Mouse (Mus musculus): ENCODE measurements around the gene Hunk. TPM values are rescaled to one million over a fixed set of nuclear protein-coding genes. Genes with fewer than 3 reads are reported as not detected.

Gene Hunk
- total RNA-seq, 1 experiment from 2014 or later, result 4.8 TPM

- DNase-seq, result no peak
Observed at GRCm38 (mm10) chr16:90435231-90435630, 49.4 kb downstream of the Hunk start.

DNA sequence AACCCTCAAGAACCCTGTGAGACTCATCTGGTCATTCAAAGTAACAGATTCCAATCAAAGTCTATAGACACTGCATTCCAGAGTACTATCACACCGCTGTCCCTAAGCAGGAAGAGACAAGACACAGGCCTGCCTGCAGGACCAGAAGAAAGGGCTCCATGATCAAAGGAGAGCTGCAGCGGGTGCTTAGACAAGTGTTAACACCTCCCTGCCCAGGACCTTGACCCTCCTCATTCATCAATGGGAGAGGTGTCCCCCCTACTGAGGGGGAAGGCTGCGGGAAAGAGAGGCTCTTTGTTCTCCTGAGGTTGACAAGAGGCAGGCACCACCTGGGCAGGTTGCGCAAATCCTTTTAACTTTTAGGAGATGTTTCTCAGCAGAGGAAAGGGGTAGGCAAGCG lies 51.5 kb downstream of the Hunk start:
- DNase-seq, result peak; percentile 40

GRCm38 (mm10) chr16:90439493-90439892 lies 53.7 kb downstream of the Hunk start:
- DNase-seq, result no peak

DNA sequence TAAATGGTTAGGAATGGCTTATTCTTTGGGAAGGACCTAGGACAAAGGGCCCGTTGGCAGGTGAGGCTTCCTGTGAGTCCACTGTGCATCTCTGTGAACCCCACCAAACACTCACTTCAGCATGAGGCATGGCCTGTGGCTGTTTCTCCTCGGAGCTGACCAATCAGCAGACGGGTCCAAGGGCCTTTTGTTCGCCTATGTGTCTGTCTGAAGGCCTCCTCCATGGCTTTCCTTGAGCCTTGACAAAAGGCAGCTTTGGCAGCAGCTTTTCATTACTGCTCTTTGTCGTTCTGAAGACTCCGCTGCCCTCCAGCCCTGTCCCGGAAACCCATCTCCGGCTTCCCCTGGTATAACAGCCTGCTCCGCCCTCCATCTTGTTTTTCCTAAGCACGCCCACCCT lies 54.8 kb downstream of the Hunk start:
- DNase-seq, result no peak

DNA sequence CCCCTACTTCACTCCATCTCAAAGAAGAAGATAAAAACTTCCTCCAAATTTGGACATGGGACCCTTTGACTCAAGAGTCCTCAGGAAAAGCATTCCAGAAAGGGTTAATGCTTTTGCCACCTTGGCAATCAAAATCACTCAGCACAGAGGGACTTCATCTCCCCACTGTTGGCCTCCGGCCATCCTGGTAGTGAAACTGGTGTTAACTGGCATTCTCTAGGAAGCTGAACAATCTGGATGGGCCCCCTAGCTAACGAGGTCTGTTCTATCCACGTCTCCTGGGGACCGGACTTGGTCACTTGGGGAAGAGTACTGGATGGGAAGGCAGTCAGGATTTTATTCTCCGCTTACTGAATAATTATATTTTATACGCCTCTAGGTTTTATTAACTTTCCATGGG lies 57.2 kb downstream of the Hunk start:
- no peak for DNase-seq

DNA sequence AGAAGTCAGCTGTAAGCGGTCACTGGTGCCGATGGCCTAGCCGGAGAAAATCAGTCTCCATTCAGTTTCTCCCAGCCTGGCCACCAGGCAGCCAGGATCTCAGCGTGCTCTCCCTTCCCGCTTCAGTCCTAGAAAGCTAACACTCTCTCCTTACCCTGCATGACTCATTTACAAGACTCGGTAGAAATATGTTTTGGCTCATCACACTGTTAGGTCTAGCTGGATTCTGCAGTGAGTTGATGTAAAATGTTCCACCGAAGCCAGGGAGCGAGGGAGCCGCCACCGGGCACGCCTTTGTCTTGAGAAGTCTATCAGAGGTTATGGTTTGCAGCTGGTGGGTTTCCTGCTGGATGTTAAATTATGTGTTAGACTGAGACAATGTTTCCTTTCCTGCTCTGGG lies 67.4 kb downstream of the Hunk start:
- DNase-seq, result peak; percentile 7

DNA sequence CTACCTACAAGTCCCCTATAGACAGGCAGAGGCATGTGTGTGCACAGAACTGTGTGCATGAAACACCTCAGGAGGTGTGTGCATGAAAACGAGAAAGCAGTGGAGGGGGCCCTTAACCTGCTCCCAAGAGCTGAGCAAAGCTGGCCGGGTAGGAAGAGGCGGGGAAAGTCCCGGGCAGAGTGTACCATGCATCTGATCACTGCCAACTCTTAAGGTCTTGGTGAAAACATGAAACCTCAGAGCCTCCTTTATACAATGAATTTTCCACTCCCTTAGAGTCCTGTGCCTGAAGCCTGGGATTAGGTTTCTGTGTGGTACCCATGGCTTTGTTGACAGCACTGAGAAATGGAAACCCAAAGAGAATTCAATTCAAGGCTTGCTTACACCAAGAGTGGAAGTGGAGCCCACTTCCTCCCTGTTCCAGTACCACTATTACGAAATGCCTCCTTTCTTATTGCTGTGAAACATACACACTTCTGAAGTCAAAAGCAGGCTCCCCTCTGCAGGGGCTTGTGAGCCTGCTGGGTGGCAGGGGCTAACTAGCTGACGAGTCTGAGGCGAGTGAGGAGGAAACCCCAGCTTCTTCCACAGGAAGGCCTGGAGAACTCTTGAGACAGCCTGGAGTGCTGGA lies 70.8 kb downstream of the Hunk start:
- DNase-seq, result no peak

- peak; percentile 25 for DNase-seq
Observed at GRCm38 (mm10) chr16:90458899-90459610, 73.2 kb downstream of the Hunk start.

GRCm38 (mm10) chr16:90461304-90461905 lies 75.6 kb downstream of the Hunk start:
- DNase-seq, result peak; percentile 62

DNA sequence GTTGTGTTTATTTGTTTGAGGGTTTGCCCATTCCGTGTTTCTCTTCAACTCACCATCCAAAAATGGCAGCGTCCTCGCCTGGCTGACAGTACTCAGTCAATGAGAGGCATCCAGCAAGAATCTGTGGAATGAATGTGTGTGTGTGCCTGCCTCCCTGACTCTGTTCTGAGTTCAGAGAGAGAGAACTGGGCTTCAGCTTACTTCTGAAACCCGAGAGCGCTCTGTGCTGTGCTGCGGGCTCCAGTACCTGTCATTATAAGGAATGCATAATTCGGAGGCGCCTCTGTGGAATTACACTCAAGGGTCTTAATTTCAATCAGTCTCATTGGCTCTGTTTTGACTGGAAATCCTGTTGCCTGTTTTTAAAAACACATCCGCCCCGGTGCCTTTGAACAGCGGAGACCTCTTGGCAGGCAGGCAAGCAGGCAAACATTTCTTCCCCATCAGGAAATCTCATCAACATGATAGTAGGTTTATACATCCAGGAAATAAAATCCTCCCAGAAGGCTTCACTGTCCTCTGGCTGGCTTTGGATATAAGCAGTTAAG lies 77.0 kb downstream of the Hunk start:
- DNase-seq, result no peak

GRCm38 (mm10) chr16:90465154-90465553 lies 79.3 kb downstream of the Hunk start:
- no peak for DNase-seq

DNA sequence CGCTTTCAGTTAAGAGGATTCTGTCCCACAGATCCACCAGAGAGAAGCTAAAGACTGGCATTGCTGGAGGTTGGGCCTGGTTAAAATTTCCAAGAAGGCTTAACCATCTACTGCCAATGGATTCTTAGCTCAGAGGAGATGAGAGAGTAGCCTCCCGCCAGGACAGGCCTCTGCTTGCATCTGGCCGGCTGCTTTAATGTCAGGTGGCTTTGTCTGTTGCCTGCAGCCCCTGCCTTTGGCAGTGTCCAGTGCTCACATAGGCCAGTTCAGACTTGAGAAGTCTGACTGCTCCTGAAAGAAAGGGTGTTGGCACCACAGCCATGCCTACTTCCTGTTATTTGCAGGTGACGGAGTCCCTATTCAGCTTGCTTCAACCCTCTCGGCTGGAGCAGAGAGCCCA lies 82.5 kb downstream of the Hunk start:
- no peak for DNase-seq

DNA sequence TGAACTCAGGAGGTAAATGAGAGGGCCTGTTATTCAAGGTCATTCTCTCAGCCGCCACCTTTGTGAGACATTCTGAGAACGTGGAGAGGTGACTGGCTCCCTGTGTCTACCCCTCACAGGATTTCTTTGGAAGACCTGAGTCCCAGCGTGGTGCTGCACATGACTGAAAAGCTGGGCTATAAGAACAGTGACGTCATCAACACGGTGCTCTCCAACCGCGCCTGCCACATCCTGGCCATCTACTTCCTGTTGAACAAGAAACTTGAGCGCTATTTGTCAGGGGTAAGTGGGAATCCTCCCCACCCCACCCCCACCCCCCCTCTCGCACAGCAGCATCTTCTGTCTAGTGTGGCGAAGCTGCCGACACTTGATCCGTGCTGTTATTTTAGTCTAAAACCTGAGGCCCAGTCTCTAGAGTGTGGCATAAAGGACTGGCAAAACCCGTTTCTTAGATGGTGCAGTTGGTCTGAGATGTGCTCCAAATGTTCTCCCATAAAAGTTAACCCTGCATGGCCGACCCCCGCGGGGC lies 90.0 kb downstream of the Hunk start:
- DNase-seq, result no peak

- no peak for DNase-seq
Observed at GRCm38 (mm10) chr16:90481612-90482011, 95.8 kb downstream of the Hunk start.

DNA sequence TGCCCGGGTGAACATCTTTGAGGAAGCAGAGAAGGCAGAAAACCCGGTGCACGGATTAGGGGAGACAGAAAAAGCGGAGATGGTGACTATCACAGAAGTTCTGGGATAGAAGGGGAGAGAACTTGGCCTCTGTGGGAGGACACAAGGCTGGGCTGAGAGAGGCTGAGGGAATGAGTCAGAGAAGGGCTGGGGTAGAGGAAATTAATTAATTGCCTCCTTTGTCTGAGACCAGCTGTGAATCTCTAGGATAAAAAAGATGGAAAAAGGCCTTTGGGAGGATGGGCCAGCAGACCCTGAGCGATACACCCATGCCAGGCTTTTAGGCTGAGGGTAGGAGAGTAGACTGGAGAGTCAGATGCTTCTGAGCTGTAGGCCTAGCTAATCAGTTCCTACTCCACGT lies 97.5 kb downstream of the Hunk start:
- DNase-seq, result no peak

DNA sequence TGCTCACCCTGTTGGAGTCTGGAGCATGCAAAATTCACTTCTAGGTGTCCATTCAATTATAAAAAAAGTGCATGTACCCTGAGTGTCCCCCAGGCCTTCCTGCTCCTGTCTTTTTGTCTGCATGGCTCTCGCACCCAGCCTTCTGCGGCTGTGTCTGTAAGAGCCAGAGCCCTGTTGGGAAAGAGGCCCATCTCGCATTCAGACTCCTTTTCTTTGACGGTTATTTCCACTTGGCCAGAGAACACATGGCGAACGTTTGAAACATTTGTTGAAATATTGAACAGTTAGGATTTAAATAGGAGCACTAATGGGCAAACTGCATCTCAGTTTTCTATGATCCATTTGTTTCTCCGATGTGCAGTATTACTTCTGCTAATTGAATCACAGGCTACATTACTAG lies 99.3 kb downstream of the Hunk start:
- DNase-seq, result no peak

DNA sequence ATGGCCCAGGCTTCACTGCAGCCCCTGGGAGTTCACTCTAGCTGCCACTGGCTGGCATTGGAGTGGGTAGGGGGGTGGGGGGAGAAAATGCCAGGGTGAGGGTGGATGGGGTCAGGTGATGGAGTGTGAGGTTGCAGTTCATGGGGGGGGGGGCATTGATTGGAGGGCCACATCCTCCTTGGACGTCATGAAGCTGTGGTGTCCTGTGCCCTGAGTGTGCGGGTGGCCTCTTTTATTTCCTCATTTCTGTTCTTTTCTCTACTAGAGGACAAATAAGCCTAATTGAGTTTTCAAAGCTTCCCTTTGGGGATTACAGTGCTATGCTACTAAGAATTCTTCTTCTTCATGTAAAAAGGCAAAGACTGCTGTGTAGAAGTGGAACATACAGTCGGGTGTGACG lies 99.8 kb downstream of the Hunk start:
- no peak for DNase-seq

DNA sequence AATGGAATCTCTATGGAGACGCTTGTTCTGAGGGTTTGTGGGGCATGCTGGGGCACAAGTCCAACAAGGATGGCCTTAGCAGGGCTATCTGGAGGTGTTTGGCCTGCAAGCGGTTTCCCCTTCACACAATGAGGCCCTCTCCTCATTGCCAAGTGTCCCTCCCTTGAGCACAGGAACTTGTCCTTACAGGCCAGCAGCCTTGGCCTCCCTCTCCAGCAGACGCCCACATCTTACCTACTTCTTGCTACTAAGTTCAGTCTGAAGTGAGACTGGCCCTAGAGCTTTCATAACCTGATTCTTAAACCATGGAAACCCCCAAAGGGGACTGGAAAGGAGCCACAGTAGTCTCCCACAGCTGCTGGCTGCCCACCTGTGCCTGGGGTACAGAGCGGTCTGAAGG lies 104.3 kb downstream of the Hunk start:
- DNase-seq, result no peak

DNA sequence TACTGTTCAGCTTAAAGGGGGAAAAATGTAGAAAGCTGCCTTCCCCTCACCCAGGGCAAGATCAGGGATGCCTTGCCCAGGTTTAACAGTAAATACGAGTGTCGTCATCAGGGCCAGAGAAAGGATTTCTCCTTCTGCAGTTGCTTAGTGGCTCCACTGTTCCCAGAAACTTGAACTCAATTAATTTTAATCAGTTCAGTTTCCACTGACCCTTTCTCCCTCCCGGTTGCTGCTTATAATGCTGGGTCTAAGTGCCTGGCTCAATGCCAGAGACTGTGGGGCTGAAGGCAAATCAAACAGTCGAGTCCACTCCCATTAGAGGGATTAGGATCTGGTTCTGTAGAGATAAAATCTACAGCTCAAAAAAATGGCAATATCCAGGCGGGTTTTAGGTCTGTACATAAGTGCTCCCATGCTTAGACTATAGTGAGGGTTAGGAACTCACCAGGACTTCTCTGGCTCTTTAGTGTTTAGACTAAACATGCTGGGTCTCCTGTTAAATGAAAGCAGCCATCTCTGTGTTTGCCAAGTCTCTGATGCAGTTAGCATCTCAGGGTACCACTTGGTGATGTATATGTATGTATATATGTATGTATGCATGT lies 106.2 kb downstream of the Hunk start:
- DNase-seq, result no peak

- no peak for DNase-seq
Observed at GRCm38 (mm10) chr16:90496930-90497329, 111.1 kb downstream of the Hunk start.

- DNase-seq, result no peak
Observed at GRCm38 (mm10) chr16:90497749-90498464, 112.1 kb downstream of the Hunk start.

GRCm38 (mm10) chr16:90500809-90501208 lies 115.0 kb downstream of the Hunk start:
- no peak for DNase-seq

Data from adrenal gland, postnatal 14 days (tissue).